Mouse (Mus musculus): ENCODE results near the gene Igsf9b. TPM values are rescaled to one million over a fixed set of nuclear protein-coding genes. Genes with fewer than 3 reads are reported as not detected.

Igsf9b gene
- polyA plus RNA-seq, 1 experiment from 2014 or later, result 2.8 TPM

DNA sequence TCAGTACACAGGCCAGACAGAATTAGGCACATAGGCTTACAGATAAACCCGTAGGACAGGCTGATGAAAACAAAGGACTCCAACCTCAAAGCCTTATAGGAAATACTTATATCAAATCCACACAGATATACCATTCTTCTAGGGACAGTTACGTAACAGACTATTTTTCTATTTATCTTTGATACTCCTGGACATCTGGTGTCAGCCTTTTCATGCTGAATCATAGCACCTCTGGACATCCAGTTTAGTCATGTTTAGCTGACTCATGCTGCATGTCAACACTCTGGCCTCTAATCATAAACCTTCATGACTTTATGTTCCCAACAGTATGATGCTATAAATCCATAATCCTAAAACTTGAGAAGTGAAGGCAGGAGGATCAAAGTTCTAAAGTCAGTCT is 29.1 kb upstream of the Igsf9b start:
- no peaks in the 10 kb centered on the region for H3K27me3 ChIP-seq (ENCODE audit: insufficient read depth, low read length)
- ATAC-seq (ENCODE audit: low FRiP score, low TSS enrichment), result no peak
- no peak overlapping the region for H3K27ac ChIP-seq (ENCODE audit: low read length)
- WGBS, result 86% methylated on average over 2 of the region's 2 CpGs
- H3K9ac ChIP-seq (replicated peaks; ENCODE audit: low read length), result no peak overlapping the region
- H3K4me2 ChIP-seq (replicated peaks; ENCODE audit: low read depth, low read length), result no peak overlapping the region
- peaks cover 3% of the 10 kb centered on the region; the same call in 1 of the 2 replicates for H3K9me3 ChIP-seq (ENCODE audit: low read length)
- H3K4me1 ChIP-seq (ENCODE audit: insufficient read depth, low read length), result no peaks in the 10 kb centered on the region
- H3K4me3 ChIP-seq (ENCODE audit: low read length), result no peak overlapping the region
- H3K36me3 ChIP-seq (ENCODE audit: insufficient read depth, low read length), result no peaks in the 10 kb centered on the region

DNA sequence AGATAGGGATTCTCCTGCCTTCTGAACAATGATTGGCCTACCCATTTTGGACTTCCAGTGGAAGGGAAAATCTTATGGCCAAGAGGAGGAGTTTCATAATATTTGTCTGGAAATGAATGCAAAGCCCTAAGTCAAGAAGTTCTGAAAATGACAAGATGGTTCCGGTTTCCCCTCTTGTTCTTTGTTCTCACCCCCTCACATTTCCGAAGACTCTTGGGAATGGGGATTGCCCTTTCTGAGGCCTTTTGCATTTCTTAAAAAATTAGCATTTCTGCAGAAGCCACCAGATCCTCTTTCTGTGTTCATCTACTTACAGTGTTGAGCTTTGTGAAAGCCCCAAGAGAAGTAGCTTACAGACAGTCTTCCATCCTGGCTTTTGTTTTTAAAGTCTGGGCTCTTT is 27.1 kb upstream of the Igsf9b start:
- Histone ChIP-seq H3K36me3 (ENCODE audit: insufficient read depth, low read length) (no peaks in the 10 kb centered on the region), H3K4me3 (ENCODE audit: low read length) (no peak overlapping the region), H3K9me3 (ENCODE audit: low read length) (peaks cover 3% of the 10 kb centered on the region; the same call in 1 of the 2 replicates), H3K27ac (ENCODE audit: low read length) (no peak overlapping the region), H3K4me1 (ENCODE audit: insufficient read depth, low read length) (no peaks in the 10 kb centered on the region), H3K27me3 (ENCODE audit: insufficient read depth, low read length) (no peaks in the 10 kb centered on the region), H3K4me2 (replicated peaks; ENCODE audit: low read depth, low read length) (no peak overlapping the region), H3K9ac (replicated peaks; ENCODE audit: low read length) (no peak overlapping the region)
- WGBS, result 87% methylated on average over 2 of the region's 2 CpGs
- ATAC-seq (ENCODE audit: low FRiP score, low TSS enrichment), result no peak

DNA sequence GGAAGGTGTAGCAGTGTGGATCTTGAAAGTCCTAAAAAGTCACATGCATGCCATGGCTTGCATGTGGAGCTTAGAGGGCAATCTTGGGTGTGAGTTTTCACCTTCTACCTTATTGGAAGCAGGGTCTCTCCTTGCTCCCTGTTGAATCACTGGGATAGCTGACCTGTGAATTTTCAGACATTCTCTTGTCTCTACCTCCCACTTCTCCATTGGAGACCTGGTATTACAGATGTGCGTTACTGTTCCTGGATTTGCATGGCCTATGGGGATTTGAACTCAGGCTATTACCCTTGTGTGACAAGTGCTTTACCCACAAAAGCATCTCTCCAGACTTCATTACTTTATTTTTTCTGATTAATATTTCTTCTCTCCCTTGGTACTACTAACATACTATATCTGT is 26.1 kb upstream of the Igsf9b start:
- H3K4me3 ChIP-seq (ENCODE audit: low read length), result no peak overlapping the region

DNA sequence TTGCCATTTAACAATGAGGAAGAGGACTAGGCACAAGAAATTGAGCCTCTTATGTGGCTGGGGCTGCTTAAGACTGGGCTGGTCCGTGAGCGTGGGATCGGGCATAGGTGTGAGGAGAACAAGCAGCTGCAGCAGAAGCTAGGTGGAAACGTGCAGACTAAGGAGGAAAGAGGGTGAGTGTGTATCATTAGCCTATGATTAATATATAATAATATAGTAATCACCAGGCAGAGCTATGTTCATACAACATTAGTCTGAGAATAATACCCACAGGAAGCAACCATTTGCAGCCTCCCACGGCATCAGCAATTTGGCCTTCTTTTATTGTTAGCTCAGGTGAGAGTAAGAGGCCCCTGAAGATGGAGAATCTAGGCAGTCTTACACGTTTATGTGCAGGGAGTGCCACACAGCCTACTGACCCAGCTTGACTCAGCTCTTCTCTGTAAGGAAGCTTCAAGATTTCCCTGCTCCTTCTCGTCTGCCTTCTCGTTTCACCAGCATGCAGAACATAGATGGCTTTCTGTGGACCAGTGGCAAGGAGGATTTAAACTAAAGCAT is 22.6 kb upstream of the Igsf9b start:
- Histone ChIP-seq H3K9ac (replicated peaks; ENCODE audit: low read length) (no peak overlapping the region), H3K4me2 (replicated peaks; ENCODE audit: low read depth, low read length) (no peak overlapping the region), H3K27me3 (ENCODE audit: insufficient read depth, low read length) (no peaks in the 10 kb centered on the region), H3K4me1 (ENCODE audit: insufficient read depth, low read length) (no peaks in the 10 kb centered on the region), H3K9me3 (ENCODE audit: low read length) (peaks cover under 1% of the 10 kb centered on the region; the same call in 1 of the 2 replicates), H3K4me3 (ENCODE audit: low read length) (no peak overlapping the region), H3K27ac (ENCODE audit: low read length) (no peak overlapping the region), H3K36me3 (ENCODE audit: insufficient read depth, low read length) (no peaks in the 10 kb centered on the region)
- 72% methylated on average over 8 of the region's 8 CpGs for WGBS
- ATAC-seq (ENCODE audit: low FRiP score, low TSS enrichment), result no peak

More for the DNA sequence above, 26.1 kb upstream of the Igsf9b start:
- Histone ChIP-seq H3K9me3 (ENCODE audit: low read length) (peaks cover 3% of the 10 kb centered on the region; the same call in 1 of the 2 replicates), H3K9ac (replicated peaks; ENCODE audit: low read length) (no peak overlapping the region), H3K4me2 (replicated peaks; ENCODE audit: low read depth, low read length) (no peak overlapping the region), H3K27me3 (ENCODE audit: insufficient read depth, low read length) (no peaks in the 10 kb centered on the region), H3K36me3 (ENCODE audit: insufficient read depth, low read length) (no peaks in the 10 kb centered on the region), H3K27ac (ENCODE audit: low read length) (no peak overlapping the region), H3K4me1 (ENCODE audit: insufficient read depth, low read length) (no peaks in the 10 kb centered on the region)
- ATAC-seq (ENCODE audit: low FRiP score, low TSS enrichment), result no peak
- 86% methylated on average over 1 of the region's 1 CpGs for WGBS

DNA sequence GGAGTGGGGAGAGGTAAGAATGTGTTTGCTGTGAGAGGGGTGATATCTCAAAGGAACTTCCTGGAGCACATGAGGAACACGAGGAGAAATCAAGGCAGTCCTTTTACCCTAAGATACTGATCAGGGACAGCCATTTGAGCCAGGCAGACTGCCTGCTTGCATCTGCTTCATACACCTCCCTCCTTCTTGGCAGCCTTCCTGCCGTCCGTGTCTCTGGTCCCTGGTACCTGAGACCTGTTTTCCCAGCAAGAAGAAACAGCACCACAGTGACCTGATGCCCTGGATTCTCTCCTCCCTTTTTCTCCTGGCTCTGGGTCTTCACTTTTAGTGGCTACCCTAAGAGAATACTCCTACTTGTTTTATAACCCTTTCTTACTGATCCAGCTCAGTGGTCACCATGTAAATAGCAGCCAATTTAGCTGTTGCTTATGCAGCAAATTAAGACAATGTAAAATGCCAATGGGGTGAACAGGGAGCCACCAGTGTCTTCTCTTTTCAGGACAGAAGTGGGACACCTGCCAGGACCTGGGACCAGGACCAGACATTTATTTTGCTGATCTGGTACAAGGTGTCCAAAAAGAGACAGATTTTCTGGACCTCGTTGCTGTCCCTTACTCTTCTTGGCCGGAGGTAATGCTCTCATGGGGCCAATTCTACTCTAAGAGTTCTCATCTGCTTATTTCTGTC is 21.5 kb upstream of the Igsf9b start:
- no peak overlapping the region for H3K27ac ChIP-seq (ENCODE audit: low read length)
- ATAC-seq (ENCODE audit: low FRiP score, low TSS enrichment), result no peak
- no peak overlapping the region for H3K4me3 ChIP-seq (ENCODE audit: low read length)
- no peak overlapping the region for H3K4me2 ChIP-seq (replicated peaks; ENCODE audit: low read depth, low read length)
- H3K36me3 ChIP-seq (ENCODE audit: insufficient read depth, low read length), result no peaks in the 10 kb centered on the region
- no peaks in the 10 kb centered on the region for H3K4me1 ChIP-seq (ENCODE audit: insufficient read depth, low read length)
- H3K9ac ChIP-seq (replicated peaks; ENCODE audit: low read length), result no peak overlapping the region
- no peaks in the 10 kb centered on the region for H3K9me3 ChIP-seq (ENCODE audit: low read length)
- WGBS, result 41% methylated on average over 5 of the region's 5 CpGs
- H3K27me3 ChIP-seq (ENCODE audit: insufficient read depth, low read length), result no peaks in the 10 kb centered on the region

DNA sequence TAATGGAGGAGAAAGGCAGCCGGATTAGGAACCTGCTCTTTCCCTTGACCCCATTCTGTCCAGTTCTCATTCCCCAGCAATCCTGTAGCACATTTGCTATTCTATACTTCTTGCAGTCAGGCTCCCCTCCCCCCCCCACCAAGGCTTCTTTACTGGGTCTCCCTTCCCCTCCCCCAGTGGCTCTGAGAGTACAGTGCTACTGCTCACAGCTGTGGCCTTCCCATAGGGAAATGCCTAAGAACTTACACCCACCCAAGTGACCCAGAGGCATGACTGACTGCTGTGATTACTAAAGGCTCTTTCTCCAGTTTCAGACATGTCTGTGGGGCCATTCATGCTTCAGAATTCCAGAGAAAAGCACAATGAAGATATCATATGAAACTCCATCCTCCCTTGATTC is 20.0 kb upstream of the Igsf9b start:
- H3K4me3 ChIP-seq (ENCODE audit: low read length), result no peak overlapping the region
- no peaks in the 10 kb centered on the region for H3K36me3 ChIP-seq (ENCODE audit: insufficient read depth, low read length)
- H3K27me3 ChIP-seq (ENCODE audit: insufficient read depth, low read length), result no peaks in the 10 kb centered on the region
- 64% methylated on average over 1 of the region's 1 CpGs for WGBS
- H3K27ac ChIP-seq (ENCODE audit: low read length), result no peak overlapping the region
- no peak for ATAC-seq (ENCODE audit: low FRiP score, low TSS enrichment)
- H3K9me3 ChIP-seq (ENCODE audit: low read length), result no peaks in the 10 kb centered on the region
- H3K9ac ChIP-seq (replicated peaks; ENCODE audit: low read length), result no peak overlapping the region
- H3K4me2 ChIP-seq (replicated peaks; ENCODE audit: low read depth, low read length), result no peak overlapping the region
- H3K4me1 ChIP-seq (ENCODE audit: insufficient read depth, low read length), result no peaks in the 10 kb centered on the region

DNA sequence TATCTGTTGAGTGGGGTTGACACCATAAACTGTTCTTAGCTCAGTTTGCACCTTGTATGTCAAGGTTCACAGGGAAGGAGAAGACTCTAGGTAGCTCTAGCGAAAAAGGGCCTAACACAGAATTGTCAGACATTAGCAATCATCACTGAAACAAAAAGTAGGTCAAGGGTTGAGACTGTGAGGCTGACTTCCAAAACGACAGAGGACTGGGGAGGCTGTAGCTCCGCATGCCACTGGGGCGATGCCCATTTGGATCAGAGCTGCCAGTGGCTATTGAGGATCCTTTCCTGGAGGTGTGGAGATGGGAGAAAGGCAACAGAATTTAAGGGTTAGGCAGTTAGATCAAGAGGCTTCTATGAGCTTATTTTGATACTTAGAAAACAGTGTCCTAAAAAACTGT is 18.0 kb upstream of the Igsf9b start:
- Histone ChIP-seq H3K9ac (replicated peaks; ENCODE audit: low read length) (no peak overlapping the region), H3K27ac (ENCODE audit: low read length) (no peak overlapping the region), H3K4me1 (ENCODE audit: insufficient read depth, low read length) (no peaks in the 10 kb centered on the region), H3K9me3 (ENCODE audit: low read length) (no peaks in the 10 kb centered on the region), H3K36me3 (ENCODE audit: insufficient read depth, low read length) (no peaks in the 10 kb centered on the region), H3K4me3 (ENCODE audit: low read length) (no peak overlapping the region), H3K4me2 (replicated peaks; ENCODE audit: low read depth, low read length) (no peak overlapping the region), H3K27me3 (ENCODE audit: insufficient read depth, low read length) (no peaks in the 10 kb centered on the region)
- 71% methylated on average over 4 of the region's 4 CpGs for WGBS
- ATAC-seq (ENCODE audit: low FRiP score, low TSS enrichment), result no peak

DNA sequence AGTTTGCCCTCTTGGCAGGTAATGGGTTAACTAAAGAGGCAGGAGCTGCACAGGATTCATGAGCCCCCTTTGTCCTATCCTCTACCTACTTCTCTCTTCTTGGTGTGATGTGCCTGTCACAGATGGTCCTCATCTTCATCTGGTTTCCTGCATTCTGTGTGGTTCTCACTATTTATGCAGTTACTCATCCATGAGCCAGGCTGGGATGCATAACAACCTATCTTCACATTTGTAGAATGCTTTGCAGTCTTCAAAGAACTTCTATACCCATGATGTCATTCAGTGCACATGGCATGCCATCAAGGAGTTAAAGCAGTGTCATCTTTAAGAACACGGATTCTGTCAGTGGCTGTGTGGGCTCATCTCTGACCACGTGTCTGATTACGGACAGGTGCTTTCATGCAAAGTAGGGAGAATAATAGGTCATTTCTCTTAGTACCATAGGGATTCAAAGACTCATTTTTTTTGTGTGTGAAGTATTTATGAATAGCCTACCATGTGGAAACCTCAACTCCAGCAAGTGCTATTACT is 13.2 kb upstream of the Igsf9b start:
- peaks cover 3% of the 10 kb centered on the region for H3K4me1 ChIP-seq (ENCODE audit: insufficient read depth, low read length)
- no peaks in the 10 kb centered on the region for H3K36me3 ChIP-seq (ENCODE audit: insufficient read depth, low read length)
- no peaks in the 10 kb centered on the region for H3K9me3 ChIP-seq (ENCODE audit: low read length)
- no peak for ATAC-seq (ENCODE audit: low FRiP score, low TSS enrichment)
- no peak overlapping the region for H3K4me2 ChIP-seq (replicated peaks; ENCODE audit: low read depth, low read length)
- 65% methylated on average over 3 of the region's 3 CpGs for WGBS
- no peaks in the 10 kb centered on the region for H3K27me3 ChIP-seq (ENCODE audit: insufficient read depth, low read length)
- no peak overlapping the region for H3K9ac ChIP-seq (replicated peaks; ENCODE audit: low read length)
- H3K4me3 ChIP-seq (ENCODE audit: low read length), result no peak overlapping the region
- H3K27ac ChIP-seq (ENCODE audit: low read length), result no peak overlapping the region

DNA sequence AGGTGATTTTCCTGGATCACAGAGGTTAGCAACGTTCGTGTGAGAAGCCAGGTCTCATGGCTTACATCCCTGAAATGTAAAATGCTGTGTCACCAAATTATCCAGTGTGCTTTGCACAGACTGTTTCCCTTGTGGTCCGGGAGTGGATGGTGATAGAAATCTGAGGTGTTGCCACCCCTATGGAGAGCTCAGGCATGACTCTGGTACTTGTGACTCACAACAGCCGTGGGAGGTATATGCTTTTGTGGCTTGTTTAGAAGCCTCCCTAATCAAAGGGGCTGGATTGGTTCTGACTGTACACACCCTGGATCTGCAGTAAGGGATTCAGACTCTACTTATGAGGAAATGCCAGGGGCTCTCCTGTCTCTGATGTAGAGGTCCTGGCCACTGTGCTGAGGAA is 12.7 kb upstream of the Igsf9b start:
- 65% methylated on average over 4 of the region's 4 CpGs for whole genome bisulfite sequencing
- no peak overlapping the region for H3K9ac ChIP-seq (replicated peaks; ENCODE audit: low read length)
- no peak overlapping the region for H3K4me2 ChIP-seq (replicated peaks; ENCODE audit: low read depth, low read length)
- no peak for ATAC-seq (ENCODE audit: low FRiP score, low TSS enrichment)
- H3K4me3 ChIP-seq (ENCODE audit: low read length), result no peak overlapping the region
- H3K36me3 ChIP-seq (ENCODE audit: insufficient read depth, low read length), result no peaks in the 10 kb centered on the region
- H3K27ac ChIP-seq (ENCODE audit: low read length), result no peak overlapping the region
- no peaks in the 10 kb centered on the region for H3K9me3 ChIP-seq (ENCODE audit: low read length)
- peaks cover 3% of the 10 kb centered on the region for H3K4me1 ChIP-seq (ENCODE audit: insufficient read depth, low read length)
- H3K27me3 ChIP-seq (ENCODE audit: insufficient read depth, low read length), result no peaks in the 10 kb centered on the region

DNA sequence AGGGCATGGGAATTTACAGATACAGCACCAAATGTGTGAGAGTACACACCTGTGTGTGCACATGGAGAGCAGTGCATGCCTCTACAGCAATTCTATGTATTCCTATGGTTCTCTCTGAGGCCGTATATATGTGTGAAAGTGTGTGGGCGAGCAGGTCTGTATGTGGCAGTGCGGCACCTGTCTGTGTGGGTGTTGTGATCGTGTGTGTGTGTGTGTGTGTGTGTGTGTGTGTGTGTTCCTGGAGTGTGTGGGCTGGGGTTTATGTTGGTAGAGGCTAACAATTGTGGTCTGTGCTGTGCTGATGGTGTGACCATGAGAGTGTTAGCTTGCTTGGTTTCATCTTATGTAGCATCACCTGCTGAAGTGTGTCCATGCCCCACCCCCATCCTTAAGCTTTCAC is 12.1 kb upstream of the Igsf9b start:
- H3K27ac ChIP-seq (ENCODE audit: low read length), result no peak overlapping the region
- H3K4me3 ChIP-seq (ENCODE audit: low read length), result no peak overlapping the region
- no peak overlapping the region for H3K4me2 ChIP-seq (replicated peaks; ENCODE audit: low read depth, low read length)
- H3K4me1 ChIP-seq (ENCODE audit: insufficient read depth, low read length), result peaks cover 3% of the 10 kb centered on the region
- no peaks in the 10 kb centered on the region for H3K36me3 ChIP-seq (ENCODE audit: insufficient read depth, low read length)
- no peak for ATAC-seq (ENCODE audit: low FRiP score, low TSS enrichment)
- H3K9ac ChIP-seq (replicated peaks; ENCODE audit: low read length), result no peak overlapping the region
- H3K27me3 ChIP-seq (ENCODE audit: insufficient read depth, low read length), result no peaks in the 10 kb centered on the region
- H3K9me3 ChIP-seq (ENCODE audit: low read length), result no peaks in the 10 kb centered on the region
- 84% methylated on average over 4 of the region's 4 CpGs for WGBS

Data from kidney, embryonic 16.5 days (tissue).